Mouse (Mus musculus): ENCODE data around the gene Kcnh6.

The Kcnh6 gene

DNA sequence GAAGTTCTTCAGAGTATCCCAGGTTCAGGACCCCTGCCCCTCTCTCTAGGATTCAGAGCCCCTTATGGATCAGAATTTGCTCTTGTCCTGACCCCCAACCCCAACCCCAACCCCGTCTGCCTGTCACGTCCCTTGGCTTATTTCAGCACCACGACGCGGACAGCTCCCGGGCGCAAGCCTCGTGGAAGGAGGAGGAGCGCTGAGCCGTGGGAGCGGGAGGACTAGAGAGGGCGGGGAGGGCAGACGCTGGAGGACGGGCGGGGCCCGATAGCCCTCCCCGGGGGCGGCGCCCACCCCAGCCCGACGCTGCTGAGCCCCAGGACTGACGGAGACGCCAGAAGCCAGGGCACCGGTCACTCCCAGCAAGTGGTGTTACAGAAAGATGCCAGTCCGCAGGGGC is at the start of gene Kcnh6:
Gene Kcnh6, plus strand, starts transcription at position 304 of the 400 bp plus-strand sequence.
- DNase-seq (ENCODE audit: low spot score) = no peak

DNA sequence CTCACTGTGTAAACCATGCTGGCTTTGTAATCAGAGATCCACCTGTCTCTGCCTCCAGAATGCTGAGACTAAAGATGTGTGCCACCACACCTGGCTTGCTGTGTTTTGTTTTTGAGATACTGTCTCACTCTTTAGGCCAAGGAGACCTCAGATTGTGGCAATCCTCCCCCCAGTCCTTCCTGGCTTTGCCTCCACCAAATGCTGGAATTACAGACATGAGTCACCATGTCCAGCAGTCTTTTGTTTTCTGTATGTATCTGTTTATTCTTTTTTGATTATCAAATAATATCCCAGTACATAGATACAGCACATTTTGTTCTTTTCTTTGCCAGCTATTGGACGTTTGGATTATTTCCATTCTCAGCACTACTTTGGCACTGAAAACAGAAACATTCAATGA is 49.4 kb upstream of the Kcnh6 start:
- DNase-seq (ENCODE audit: low spot score) = no peak

DNA sequence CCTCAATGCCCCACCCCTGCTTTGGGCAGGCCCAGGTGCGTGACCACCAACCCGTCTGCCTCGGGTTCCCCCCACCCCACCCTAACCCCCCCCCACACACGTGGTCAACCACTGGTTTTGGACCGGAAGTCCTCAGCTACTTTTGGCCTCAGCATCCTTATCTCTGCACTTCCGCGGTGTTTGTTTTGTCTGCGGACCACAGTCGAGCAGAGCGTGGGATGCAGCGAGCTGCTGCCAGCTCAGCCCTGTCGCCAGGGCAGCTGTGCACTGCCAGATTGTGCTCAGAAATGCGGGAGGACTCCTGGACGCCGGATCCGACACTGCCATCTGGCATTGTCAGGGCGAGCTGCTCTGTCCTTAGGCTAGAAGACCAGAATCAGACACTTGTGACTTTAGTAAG is 48.6 kb upstream of the Kcnh6 start:
- no peak for DNase-seq (ENCODE audit: low spot score)

DNA sequence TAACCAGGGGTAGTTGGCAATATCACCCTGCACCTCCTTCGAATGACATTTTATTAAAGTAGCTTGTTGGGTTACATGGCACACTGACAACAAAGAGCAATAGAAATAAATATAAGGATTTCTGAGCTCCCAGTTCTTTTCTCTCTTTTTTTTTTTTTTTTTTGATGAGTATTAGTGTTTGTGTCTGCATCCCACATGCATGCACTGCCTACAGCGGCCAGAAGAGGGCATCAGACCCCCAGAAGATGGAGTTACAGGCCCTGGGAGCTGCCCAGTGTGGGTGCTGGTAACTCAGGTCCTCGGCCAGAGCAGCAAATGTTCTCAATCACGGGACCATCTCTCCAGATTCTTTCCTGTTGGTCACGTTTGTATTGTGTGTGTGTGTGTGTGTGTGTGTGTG is 43.2 kb upstream of the Kcnh6 start:
- DNase-seq (ENCODE audit: low spot score) = no peak

DNA sequence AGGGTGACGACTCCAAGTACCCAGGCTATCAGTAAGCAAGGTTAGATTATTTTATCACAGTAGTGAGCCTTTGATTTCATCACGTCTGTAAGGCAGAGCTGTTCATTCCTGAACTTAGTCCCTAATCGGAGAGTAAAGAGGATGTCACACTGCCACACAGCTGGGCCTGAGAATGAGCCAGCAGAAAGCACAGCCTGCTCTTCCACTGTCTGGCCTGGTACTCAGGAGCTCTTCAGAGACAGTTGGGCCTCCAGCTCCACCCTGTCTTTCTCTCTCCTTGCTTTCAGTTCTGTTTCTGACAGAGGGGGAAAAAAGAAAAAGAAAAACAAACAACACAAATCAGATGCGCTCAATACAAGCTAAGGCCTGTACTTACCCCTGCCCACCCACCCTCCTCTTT is 41.6 kb upstream of the Kcnh6 start:
- no peak for DNase-seq (ENCODE audit: low spot score)

DNA sequence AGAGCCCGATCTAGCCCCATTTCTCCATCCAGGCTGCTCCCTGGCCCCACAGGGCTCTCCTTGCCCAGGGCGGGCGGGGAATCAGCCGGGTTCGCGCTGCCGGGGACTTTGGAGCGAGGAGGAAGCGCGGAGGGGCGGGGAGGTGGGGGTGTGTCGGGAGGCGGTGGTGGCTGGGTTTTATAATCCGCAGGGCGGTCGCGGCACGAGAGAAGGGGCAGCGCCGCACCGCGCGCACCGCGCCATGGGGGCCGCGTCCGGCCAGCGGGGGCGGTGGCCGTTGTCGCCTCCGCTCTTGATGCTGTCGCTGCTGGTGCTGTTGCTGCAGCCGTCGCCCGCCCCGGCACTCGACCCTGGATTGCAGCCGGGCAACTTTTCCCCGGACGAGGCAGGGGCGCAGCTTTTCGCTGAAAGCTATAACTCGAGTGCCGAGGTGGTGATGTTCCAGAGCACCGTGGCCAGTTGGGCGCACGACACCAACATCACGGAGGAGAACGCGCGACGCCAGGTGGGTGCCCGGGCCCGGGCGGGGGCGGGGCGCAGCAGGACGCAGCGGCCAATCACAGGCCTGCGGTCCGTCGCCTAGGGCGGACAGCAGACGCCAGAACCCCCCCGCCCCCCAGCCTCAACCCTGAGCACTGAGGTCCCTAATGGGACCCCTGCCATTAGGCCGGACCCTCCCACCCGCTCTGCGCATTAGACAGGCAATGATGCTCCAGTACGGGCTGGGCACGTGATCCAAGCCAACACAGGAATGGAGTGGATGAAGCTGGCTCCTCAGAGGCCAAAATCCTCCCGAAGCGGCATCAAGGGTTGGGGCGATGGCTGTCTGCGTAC is 40.0 kb upstream of the Kcnh6 start, which contains the start of gene Ace:
Gene Ace, plus strand, starts transcription at position 205 of the 834 bp plus-strand sequence.
- DNase-seq (ENCODE audit: low spot score) = no peak

DNA sequence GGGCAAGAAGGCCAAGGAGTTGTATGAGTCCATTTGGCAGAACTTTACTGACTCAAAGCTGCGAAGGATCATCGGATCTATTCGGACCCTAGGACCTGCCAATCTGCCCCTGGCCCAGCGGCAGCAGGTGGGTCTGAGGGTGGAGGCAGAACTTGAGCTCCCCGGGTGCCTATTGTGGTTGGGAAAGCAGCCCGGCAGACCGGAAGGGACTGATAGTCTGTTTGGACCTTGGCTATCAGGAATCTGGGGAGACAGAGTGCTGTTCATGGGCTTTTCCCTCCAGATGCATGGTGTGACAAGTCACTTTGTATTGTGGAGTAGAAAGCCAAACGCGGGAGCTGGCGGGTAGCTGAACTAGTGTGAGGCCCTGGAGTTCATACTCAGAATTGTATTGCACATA is 39.0 kb upstream of the Kcnh6 start:
- DNase-seq (ENCODE audit: low spot score) = no peak

DNA sequence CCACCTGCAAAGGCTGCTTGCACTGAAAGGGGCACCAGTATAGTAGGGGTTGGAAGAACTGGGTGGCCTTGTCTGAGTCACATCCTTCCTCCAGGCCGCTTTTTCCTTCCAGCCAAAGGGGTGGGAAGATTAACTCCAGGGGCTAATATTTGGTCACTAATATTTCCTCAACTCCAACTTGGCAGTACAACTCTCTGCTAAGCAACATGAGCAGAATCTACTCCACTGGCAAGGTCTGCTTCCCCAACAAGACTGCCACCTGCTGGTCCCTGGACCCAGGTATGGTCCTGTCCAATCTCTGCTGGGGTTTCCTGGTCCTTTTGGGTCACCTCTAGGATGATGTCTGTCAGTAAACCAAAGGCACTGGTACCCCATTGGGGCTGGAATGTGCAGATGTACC is 38.4 kb upstream of the Kcnh6 start:
- no peak for DNase-seq (ENCODE audit: low spot score)

DNA sequence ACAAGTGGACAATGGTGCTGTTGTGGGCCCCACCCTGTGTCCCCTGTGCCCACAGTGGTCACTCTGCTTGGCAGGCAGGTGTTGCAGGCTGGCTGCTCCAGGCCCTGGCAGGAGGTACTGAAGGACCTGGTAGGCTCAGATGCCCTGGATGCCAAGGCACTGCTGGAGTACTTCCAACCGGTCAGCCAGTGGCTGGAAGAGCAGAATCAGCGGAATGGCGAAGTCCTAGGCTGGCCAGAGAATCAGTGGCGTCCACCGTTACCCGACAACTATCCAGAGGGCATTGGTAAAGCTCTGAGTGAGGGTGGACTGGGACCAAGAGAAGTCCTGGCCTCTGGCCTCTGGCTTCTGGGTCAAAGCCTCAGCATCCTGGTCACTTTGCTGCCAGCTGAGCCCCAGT is 33.3 kb upstream of the Kcnh6 start:
- DNase-seq (ENCODE audit: low spot score) = no peak

DNA sequence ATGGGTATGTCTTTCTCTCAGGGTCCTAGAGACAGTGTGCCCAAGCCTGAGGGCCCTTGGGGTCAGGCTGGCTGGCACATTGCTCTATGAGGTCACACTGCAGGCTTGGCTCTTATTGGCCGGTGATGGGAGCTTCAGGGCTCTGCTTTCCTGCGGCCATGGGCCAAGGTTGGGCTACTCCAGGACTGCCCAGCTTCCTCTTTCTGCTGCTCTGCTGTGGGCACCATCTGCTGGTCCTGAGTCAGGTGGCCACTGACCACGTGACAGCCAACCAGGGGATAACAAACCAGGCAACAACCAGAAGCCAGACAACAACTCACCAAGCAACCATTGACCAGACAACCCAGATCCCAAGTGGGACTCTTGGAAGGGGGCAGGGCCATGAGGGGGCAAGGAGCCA is 32.9 kb upstream of the Kcnh6 start:
- no peak for DNase-seq (ENCODE audit: low spot score)

DNA sequence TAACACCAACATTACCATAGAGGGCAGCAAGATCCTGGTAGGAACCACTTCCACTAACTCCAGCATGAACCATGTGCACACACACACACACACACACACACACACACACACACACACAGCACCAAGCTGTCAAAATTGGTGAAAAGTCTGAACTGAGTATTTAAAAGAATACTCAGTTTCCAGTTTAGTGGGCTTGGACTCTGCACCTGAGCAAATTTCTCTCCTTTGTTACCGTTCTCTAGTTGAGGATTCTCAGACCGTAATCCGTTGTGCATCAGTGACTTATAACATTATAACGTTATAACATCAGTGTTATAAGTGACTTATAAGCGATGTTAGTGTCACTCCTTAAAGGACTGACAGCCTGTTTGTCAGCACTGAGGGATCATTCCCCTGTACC is 32.3 kb upstream of the Kcnh6 start:
- no peak for DNase-seq (ENCODE audit: low spot score)

DNA sequence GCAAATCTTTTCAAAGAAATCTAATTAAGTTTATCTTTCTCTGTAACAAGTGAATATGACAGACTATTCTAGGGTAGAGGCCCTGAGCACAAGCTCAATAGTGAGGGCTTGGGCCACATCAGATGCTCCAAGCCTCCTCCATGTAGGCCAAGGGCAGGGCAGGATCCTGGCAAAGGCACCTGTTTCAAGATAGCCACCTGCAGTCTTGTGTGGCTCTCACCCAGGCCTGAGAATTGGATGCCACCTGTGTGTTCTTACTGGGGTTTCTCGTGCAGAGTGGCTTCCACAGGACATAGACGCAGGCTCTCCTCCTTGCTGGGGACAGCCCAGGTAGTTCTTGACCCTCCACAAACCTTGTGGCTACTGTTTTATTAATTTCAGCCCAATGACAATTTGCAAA is 29.7 kb upstream of the Kcnh6 start:
- no peak for DNase-seq (ENCODE audit: low spot score)

DNA sequence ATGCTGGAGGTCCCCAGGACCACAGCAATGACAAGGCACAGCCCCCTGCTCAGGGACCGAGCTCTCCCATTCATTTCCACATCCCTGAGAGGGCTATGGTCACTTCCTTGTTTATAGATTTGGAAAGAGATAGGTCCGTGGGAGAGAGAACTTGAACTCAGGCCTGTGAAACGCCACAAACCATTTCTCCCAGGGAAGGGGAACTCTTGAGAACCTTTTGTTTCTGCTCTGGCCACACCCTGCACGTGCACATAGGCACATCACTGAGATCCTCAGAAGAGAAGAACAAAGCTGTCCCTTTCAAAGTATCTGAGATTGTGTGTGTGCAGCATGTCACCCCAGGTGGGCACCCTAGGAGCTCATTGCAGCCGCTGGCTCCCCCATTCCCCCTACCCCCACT is 29.3 kb upstream of the Kcnh6 start:
- no peak for DNase-seq (ENCODE audit: low spot score)

DNA sequence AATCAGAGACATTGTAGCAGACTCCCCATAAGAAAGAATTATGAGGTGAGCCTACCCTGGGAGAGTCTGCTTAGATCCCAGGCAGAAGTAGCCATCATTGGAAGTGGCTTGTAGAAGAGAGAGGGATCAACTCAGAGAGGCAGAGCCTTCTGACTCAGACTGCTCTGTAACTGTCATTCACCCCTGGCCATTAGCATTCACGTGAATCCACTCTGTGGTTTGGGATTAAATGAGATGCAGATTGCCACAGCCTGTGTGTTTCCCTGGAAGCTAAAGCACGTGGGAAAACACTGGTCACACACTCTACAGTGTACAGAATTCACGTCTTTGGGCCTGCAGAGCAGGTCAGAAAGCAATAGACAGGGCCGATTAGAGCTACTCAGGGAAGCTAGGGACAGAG is 23.5 kb upstream of the Kcnh6 start:
- no peak for DNase-seq (ENCODE audit: low spot score)

DNA sequence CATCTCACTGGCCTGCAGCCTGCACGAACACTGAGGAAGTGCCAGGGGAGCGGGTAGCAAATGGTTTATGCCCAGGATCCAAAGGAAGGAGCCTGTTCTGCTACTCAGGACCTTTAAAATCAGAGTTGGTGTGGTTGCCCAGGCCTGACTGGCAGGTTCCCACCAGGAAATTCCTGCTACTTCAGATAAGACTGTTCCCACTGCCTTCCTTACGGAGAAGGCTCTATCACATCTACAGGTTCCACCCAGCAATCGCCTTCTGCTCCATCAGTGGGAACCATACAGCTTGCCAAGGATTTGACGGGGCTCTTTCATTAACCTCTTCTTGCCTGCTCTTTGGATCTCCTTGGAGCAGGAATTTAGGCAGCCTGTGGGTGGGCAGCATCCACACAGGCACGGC is 20.5 kb upstream of the Kcnh6 start:
- no peak for DNase-seq (ENCODE audit: low spot score)

DNA sequence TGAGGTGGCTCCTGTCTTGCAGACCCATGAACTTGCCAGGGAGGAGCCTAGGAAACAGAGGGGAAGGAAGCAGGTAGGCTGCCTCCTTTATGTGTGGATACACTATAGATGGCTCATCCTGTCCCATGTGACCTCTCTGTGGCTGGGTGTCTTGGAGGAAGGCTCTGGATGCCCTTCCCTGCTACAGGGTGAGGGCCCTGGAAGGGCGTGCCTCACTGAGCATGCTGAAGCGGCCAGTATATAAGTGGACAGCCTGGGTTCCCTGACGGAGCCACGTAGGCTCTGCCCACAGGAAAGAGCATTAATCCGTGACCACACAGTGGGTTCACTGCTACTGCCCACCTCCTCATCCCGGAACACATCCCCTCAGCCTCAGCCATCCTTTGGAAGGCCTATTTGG is 18.5 kb upstream of the Kcnh6 start:
- no peak for DNase-seq (ENCODE audit: low spot score)

DNA sequence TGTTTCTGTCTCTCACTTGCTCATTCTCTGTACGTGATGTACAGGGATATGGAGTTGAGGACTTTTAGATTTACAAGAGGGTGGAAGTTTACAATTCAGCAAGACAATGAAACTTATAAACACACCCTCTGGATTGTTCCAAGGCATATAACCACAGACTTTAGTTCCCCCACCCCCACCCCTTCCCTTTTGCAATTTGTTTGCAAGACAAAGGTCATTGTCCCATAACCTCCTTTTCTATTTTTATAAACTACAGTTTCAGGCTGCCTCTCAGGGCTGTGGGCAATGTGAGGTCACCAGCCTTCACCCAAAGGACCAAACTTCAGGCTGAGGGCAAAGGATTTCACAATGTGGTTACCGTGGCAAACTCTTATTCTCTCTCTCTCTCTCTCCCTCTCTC is 17.7 kb upstream of the Kcnh6 start:
- DNase-seq (ENCODE audit: low spot score) = no peak

DNA sequence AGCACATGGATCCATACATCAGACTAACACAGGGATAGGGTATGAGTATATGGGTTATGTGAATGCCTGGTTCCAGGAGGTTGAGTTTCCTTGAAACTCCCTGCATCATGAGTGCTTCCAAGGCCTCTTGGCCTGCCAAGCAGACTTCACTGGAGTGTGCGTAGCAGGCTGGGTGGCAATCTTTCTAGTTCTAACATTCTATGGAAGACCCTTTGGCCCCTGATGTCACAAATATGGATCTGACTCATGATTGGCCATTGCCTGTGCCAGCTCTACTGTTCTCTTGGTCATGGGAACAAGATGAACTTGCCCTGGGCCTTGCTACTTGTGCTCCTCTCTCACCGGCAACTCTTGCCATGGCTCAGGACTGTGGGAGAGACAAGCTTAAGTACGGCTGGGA is 13.5 kb upstream of the Kcnh6 start, which contains the start of gene Ace3:
Gene Ace3, plus strand, starts transcription at position 301 of the 400 bp plus-strand sequence.
- no peak for DNase-seq (ENCODE audit: low spot score)

DNA sequence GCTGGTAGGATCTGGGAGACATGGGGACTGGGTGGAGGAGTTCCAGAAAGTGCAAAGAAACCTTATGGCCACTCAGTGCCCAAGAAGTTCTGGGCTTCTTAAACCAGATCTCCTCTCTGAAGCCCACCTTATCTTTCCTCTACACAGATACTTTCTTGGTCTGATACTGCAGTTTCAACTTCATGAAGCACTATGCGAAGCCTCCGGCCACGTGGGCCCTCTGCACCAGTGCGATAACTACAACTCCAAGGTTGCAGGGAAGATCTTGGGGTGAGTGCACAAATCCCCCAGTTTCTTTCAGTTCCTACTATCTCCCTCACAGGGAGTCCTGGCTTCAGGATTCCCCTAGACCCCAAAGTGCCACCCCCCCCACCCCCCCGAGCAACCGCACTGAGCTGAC is 7.9 kb upstream of the Kcnh6 start:
- DNase-seq (ENCODE audit: low spot score) = no peak

DNA sequence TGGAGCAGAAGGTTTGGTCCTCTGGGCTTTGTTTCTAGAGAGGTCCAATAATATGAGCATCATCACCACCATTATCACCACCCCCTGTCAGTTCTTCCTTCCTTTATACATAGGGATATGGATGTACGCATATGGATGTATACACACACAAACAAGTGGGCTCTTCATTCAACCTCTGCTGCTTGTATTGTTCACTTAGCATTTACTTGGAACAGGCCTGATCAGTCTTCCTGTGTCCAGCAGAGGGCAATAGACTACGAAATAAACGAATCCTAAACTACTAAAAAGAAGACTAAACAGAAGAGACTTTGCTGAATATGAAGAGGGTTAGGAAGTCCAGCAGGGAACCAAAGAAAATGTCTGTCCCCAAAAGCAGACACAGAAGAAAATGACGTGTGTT is 6.2 kb upstream of the Kcnh6 start:
- DNase-seq (ENCODE audit: low spot score) = peak; percentile 37

DNA sequence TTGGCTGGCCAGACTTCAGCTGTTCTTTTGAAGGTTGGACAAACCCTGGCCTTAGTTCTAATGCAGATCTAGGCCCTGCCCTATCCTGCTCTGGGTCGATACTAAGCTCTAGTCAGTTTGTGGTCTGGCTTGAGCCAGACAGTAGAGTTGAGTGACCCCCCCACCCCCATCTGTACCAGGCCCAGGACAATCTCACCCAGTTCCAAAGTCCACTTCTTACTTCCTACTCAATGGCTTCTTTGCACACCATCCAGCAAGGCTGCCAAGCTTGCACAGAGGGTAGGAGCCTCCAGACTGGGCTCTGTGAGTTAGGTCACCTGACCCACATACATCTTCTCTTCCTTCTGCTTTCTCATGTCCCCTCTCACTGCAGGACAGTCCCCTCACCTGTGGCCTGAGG is 3.3 kb upstream of the Kcnh6 start:
- no peak for DNase-seq (ENCODE audit: low spot score)

DNA sequence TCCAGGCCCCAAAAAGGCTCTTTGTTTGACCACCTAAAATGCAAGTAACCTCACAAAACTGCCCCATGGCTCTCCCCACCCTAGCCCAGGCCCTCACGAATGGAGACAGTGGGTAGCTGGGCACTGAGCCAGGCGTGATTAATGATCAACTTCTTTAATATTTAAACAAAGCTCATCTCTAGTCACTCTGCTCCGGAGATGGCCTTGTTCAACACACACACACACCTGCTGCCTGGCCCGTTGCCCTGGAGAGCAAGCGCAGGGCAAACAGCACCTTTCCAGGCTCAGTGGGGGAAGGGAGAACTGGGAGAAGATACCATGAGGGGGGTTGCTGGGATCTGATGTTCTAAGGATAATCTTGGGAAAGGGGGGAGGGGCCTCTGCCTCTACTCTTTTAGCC is 2.0 kb upstream of the Kcnh6 start:
- no peak for DNase-seq (ENCODE audit: low spot score)

DNA sequence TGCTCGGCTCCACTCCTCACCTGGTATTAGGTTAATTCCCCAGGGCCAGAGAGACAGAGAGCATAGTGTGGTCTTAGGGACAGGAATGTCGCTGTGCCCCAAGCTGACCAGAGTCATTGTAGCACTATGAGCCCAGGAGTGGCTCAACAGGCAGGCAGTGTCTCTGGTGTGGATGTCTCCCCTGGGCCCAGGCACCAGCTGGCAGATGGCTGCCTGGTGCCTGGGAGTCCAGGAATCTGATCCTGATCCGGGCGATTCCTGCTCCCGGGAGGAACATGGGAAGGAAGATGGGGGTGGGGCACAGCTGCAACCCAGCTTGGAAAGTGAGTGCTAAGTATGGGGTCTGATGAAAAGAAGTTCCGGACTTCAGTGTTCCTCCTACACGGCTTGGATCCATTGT is 4.8 kb downstream of the Kcnh6 start:
- DNase-seq (ENCODE audit: low spot score) = no peak

DNA sequence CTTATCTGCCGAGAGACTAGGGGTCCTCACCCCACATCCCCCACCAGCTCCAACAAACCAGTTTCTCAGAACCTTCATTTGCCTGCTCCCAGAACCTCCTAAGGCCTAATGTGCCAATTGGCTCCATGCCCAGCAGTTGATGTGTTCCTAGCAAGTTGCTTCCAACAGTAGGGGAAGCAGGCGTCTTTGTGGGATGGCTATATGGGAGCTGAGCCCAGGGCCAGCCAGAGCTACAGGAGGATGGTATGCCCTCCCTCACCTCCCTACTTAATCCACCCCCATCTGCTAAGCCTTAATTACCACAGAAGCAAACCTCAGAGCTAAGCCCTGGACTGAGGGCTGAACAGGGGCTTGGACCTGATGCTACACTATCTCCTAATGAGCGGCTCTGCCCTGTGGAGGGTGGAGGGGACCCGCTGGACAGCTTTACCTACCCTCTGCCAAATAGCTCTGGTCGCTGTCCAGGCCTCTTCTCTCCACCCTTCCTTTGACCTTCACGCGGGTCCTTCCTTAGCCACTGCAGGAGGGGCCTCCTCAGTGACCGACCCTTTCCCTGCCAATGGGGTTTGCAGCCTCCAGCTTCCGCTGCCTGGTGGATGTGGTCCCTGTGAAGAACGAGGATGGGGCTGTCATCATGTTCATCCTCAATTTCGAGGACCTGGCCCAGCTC is 5.8 kb downstream of the Kcnh6 start:
- no peak for DNase-seq (ENCODE audit: low spot score)
